Mouse (Mus musculus) liver, embryonic 14.5 days (tissue): ENCODE measurements around the gene 2810021J22Rik. TPM values are rescaled to one million over a fixed set of nuclear protein-coding genes. Genes with fewer than 3 reads are reported as not detected.
"Not testable (repeated sequence)": the region's sequence is repeated elsewhere in the genome, so short reads cannot be mapped to it uniquely, and the experiment has no call there.

ENCODE experiments used
- ATAC-seq: fragments of 200-750 bp; cut with Nextera tagmentation; 2 replicates; pipeline ENCODE4 v1.8.0; 2017; ENCODE audit warnings: moderate number of reproducible peaks, mild to moderate bottlenecking, moderate library complexity; ENCODE audit not compliant: insufficient read depth
- DNase-seq, 3 experiments: peaks; one replicate each; pipeline ENCODE4 v3.0.0-alpha.2; 2012 to 2013; ENCODE audit warnings: low read depth in 3 of 3, low spot score in 3 of 3
- H3K27ac ChIP-seq: fragments of 300-500 bp; sonication (generic); 2 replicates; pipeline ENCODE4 v1.5.1; 2014; ENCODE audit warnings: moderate library complexity, mild to moderate bottlenecking, control low read depth, inconsistent platforms
- H3K27me3 ChIP-seq: fragments of 300-500 bp; sonication (generic); 2 replicates; pipeline ENCODE4 v1.6.1; 2014; ENCODE audit warnings: mild to moderate bottlenecking, low read length, moderate library complexity; ENCODE audit not compliant: control insufficient read depth, insufficient read depth
- H3K36me3 ChIP-seq: fragments of 300-500 bp; sonication (generic); replicated peaks from 2 replicates; pipeline ENCODE4 v1.6.1; 2014; ENCODE audit warnings: low read depth; ENCODE audit not compliant: control insufficient read depth, insufficient read depth
- H3K4me1 ChIP-seq, 2 experiments: fragments of 200-500 bp in 1 of 2; fragments of 300-500 bp in 1 of 2; sonication (generic) in 1 of 2; replicated peaks; 2 replicates each; pipeline ENCODE4 v1.6.1; 2012 to 2014; ENCODE audit warnings: antibody characterized with exemption in 1 of 2, inconsistent platforms in 1 of 2, low read length in 1 of 2; ENCODE audit not compliant: control insufficient read depth in 2 of 2, insufficient read depth in 2 of 2
- H3K4me2 ChIP-seq: fragments of 300-500 bp; sonication (generic); 2 replicates; pipeline ENCODE4 v1.6.1; 2014; ENCODE audit warnings: low read depth, mild to moderate bottlenecking, control low read depth, moderate library complexity
- H3K4me3 ChIP-seq, 2 experiments: fragments of 200-500 bp in 1 of 2; fragments of 300-500 bp in 1 of 2; sonication (generic) in 1 of 2; 2 replicates each; pipeline ENCODE4 v1.5.1; 2012 to 2014; ENCODE audit warnings: low read depth in 2 of 2, low read length in 2 of 2, mild to moderate bottlenecking in 2 of 2, control low read depth in 1 of 2, inconsistent platforms in 1 of 2, moderate library complexity in 1 of 2; ENCODE audit not compliant: insufficient read depth in 1 of 2
- H3K9ac ChIP-seq: fragments of 300-500 bp; sonication (generic); replicated peaks from 2 replicates; pipeline ENCODE4 v1.6.1; 2014; ENCODE audit warnings: mild to moderate bottlenecking, control low read depth, moderate library complexity
- H3K9me3 ChIP-seq: fragments of 300-500 bp; sonication (generic); 2 replicates; pipeline ENCODE4 v1.6.1; 2016; ENCODE audit warnings: low read length, mixed read lengths; ENCODE audit not compliant: control insufficient read depth
- CTCF ChIP-seq: IDR thresholded peaks from 2 replicates; pipeline ENCODE4 v1.5.1; 2016; ENCODE audit warnings: antibody characterized with exemption, low read depth, control low read depth
- EP300 ChIP-seq: IDR thresholded peaks from 2 replicates; pipeline ENCODE4 v1.6.1; 2016; ENCODE audit warnings: antibody characterized with exemption, low read depth
- WGBS: fragments of 180-500 bp; shearing (Covaris S2); extraction: QIAGEN DNeasy Blood & Tissue Kit; methylation state at CpG from one replicate; pipeline ENCODE4 v1.1.7; 2014; ENCODE audit not compliant: insufficient replicate concordance; 5-methylcytosine and 5-hydroxymethylcytosine counted together
- polyA plus RNA-seq, 2 experiments: library from polyadenylated mRNA; depleted of rRNA in 1 of 2; stranded (reverse) in 1 of 2; unstranded in 1 of 2; fragments of >200 nt; fragmentation: Nextera tagmentation in 1 of 2; extraction: Ambion mirVana in 1 of 2; gene quantifications; 2 replicates each; pipeline versions ENCODE4 v1.2.1 to v1.2.3; 2012 to 2014

2810021J22Rik gene
- polyA plus RNA-seq (2012; rRNA removed) (0.92 and 1.5 TPM in 2 replicates), polyA plus RNA-seq (2014; fragmentation: Nextera tagmentation; extraction: Ambion mirVana) (2.2 and 2.5 TPM in 2 replicates)

DNA sequence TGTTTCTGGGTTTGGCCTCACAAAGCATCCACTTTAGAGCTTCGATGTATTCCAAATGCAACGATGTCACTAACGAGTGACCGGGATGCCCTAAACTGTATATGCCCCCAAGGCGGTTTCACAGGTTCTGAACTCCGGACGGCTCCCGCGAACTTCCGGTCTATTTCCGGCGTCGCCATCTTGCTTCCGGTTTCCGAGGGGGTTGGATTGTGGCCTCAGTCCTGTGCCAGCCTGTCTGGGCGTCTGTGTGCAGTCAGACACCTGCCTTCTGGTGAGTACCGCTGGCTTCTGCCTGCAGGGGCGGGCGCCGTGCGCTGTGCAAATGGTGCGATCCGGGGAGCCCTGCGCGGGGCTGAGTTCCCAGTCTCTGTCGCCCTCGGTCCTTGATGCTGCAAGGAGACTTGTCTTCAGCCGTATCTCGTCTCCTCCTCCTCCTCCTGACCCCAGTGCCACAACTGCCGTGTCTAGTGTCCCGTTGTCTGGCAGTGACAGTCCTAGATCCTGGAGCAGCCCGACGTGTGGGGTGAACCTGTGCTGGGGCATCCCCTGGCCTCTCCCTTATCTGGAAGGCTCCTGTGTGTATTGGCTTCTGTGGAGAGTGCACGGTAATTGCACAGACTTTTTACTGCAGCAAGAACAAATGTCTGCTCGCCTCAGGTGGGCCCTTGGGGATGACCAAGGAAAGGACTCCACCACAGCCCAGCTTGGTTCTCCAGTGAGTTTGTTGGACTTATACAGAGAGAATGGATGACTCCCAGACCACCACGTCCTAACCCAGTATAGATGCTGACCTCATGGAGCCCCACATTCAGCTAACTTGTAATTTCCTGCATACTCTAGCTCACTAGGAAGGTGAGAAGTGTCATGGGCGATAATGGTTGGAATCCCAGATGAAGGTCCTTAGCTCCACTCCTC is at the start of gene 2810021J22Rik:
Gene 2810021J22Rik (plus strand): TSS at position 178 of the 915 bp plus-strand sequence.
- Histone ChIP-seq H3K27me3 (no peaks in the 10 kb centered on the region), H3K4me2 (peak within 1 kb of the TSS; percentile 70), H3K9ac (peak within 1 kb of the TSS; percentile 83), H3K27ac (peak within 1 kb of the TSS; percentile 72), H3K36me3 (no peaks in the 10 kb centered on the region), H3K4me1 (peaks cover 6 to 8% of the 10 kb centered on the region in 2 experiments; a peak in 2 of 4 replicates), H3K4me3 (peak within 1 kb of the TSS; percentile 80 to 95), H3K9me3 (no peaks in the 10 kb centered on the region)
- DNase-seq (peak; percentile 69 to 76 (median 73)), ATAC-seq (peak; percentile 88)
- 2% methylated on average over 37 of the region's 37 CpGs for WGBS
- TF ChIP-seq EP300 = no peak
- peak; percentile 61 for TF ChIP-seq CTCF

GRCm38 (mm10) chr11:58828937-58829336 is 38.1 kb upstream of the 2810021J22Rik start, which contains the start of gene Olfr312:
Gene Olfr312 (plus strand): TSS chr11:58829237.
- H3K9me3 ChIP-seq, H3K4me1 ChIP-seq, H3K9ac ChIP-seq, H3K4me2 ChIP-seq, DNase-seq, H3K27ac ChIP-seq, H3K4me3 ChIP-seq, H3K36me3 ChIP-seq, ATAC-seq, H3K27me3 ChIP-seq: not testable (repeated sequence)

GRCm38 (mm10) chr11:58829764-58830163 is 37.3 kb upstream of the 2810021J22Rik start:
- Histone ChIP-seq H3K27me3 (no peaks in the 10 kb centered on the region), H3K9me3 (no peaks in the 10 kb centered on the region), H3K27ac (no peak overlapping the region), H3K4me1 (no peaks in the 10 kb centered on the region), H3K36me3 (no peaks in the 10 kb centered on the region), H3K9ac (no peak overlapping the region), H3K4me2 (no peak overlapping the region), H3K4me3 (no peak overlapping the region)
- 42% methylated on average over 3 of the region's 3 CpGs for WGBS
- DNase-seq (no peak), ATAC-seq (no peak)
- TF ChIP-seq EP300 = no peak
- TF ChIP-seq CTCF = no peak

DNA sequence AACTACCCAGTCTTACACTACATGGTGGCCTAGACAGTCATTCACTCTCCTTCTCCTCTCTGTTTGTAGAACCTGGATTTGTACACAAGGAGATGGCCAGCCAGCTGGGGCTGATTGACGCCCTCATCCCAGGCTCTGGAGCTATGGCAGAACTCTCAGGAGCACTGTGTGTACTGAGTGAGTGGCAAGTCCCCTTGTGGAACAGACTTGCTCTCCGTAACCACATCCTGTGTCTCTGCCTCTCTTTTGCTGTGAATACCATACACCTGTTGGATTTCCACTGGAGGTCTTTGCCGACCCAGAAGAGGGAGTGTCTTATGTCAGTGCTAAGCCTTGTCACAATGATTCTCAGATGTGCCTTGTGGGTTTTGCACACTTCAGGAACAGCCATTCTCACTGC is 34.5 kb upstream of the 2810021J22Rik start:
- H3K27ac ChIP-seq, ATAC-seq, H3K36me3 ChIP-seq, H3K4me2 ChIP-seq, H3K4me1 ChIP-seq, DNase-seq, H3K27me3 ChIP-seq, H3K9me3 ChIP-seq, H3K4me3 ChIP-seq, H3K9ac ChIP-seq: not testable (repeated sequence)
- WGBS = 57% methylated on average over 3 of the region's 3 CpGs

DNA sequence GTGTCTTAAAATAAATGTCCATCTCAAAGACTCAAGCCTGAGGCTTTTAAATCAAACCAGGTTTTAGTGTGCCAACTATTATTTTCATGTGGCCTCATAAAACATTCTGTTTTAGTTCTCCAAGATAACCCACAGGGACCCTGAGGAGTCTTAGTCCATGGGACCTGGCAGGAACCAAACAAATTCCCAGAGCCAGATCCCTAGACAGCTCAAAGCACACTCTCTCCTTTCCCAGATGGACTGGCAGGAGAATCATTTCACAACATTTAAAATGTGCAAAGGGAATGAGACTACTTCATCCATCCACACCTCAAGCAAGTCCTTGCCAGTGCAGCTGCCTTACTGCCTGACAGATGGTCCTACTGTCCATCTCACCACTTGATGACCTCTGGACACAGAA is 28.1 kb upstream of the 2810021J22Rik start, which contains the start of gene Olfr311:
Gene Olfr311 (plus strand): TSS at position 301 of the 400 bp plus-strand sequence.
- H3K9ac ChIP-seq, H3K36me3 ChIP-seq, H3K4me2 ChIP-seq, ATAC-seq, H3K27me3 ChIP-seq, H3K27ac ChIP-seq, H3K4me3 ChIP-seq, DNase-seq, H3K4me1 ChIP-seq, H3K9me3 ChIP-seq: not testable (repeated sequence)
